Mouse (Mus musculus) MEL (cell line): Measurements from ENCODE around the gene Rnf130.

Experiments used
- GATA1 ChIP-seq: IDR thresholded peaks from 2 replicates; pipeline ENCODE4 v1.6.1; 2011; ENCODE audit warnings: low read depth, low read length, improper control_type of control experiment
- MAX ChIP-seq: IDR thresholded peaks from 2 replicates; pipeline ENCODE4 v1.6.1; 2011; ENCODE audit warnings: low read length, improper control_type of control experiment
- POLR2A ChIP-seq, 2 experiments: IDR thresholded peaks; 2 replicates each; pipeline ENCODE4 v1.6.1; 2011 to 2012; ENCODE audit warnings: low read length in 2 of 2, mild to moderate bottlenecking in 2 of 2, control low read depth in 1 of 2, improper control_type of control experiment in 1 of 2, low read depth in 1 of 2, moderate library complexity in 1 of 2; ENCODE audit not compliant: control insufficient read depth in 1 of 2, insufficient read depth in 1 of 2, poor library complexity in 1 of 2
- UBTF ChIP-seq: IDR thresholded peaks from 2 replicates; pipeline ENCODE4 v1.6.1; 2012; ENCODE audit warnings: low read depth, mild to moderate bottlenecking, inconsistent platforms, low read length, improper control_type of control experiment, moderate library complexity, borderline replicate concordance; ENCODE audit not compliant: insufficient read depth
- ZMIZ1 ChIP-seq: IDR thresholded peaks from 2 replicates; pipeline ENCODE4 v1.6.1; 2012; ENCODE audit warnings: low read depth, mild to moderate bottlenecking, inconsistent platforms, low read length, improper control_type of control experiment, moderate library complexity

DNA sequence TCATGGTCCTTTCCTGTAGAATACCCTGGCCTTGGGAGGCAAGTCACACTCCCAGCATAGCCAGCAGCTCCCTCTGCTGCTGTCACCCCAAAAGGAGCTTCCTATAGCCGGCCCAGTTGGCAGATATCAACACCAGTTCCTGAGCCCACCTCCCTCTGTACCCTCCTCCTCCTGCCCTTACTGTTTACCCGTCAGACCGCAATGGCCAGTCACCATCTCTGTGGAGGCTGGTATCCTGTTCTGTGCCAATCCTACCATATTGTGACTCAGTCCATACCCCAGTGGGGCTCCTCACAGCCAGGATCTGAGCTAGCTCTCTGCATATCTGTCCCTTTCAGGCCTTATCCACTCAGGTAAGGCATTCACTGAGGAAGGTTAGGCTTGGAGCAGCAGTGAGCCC lies 120.4 kb downstream of the Rnf130 start:
- TF ChIP-seq POLR2A (IDR thresholded peaks at IDR 0.05; ENCODE audit: control insufficient read depth in 1 of 2, insufficient read depth in 1 of 2, low read depth in 1 of 2, low read length in 2 of 2, poor library complexity in 1 of 2) (no peak), MAX (no peak), UBTF (no peak), ZMIZ1 (no peak), GATA1 (no peak)
